Mouse (Mus musculus): ENCODE measurements around the gene B4galt2. TPM values are rescaled to one million over a fixed set of nuclear protein-coding genes. Genes with fewer than 3 reads are reported as not detected.

The B4galt2 gene
- total and polyA plus RNA-seq, 2 experiments from 2014 or later: 5.9 to 33.0 TPM

DNA sequence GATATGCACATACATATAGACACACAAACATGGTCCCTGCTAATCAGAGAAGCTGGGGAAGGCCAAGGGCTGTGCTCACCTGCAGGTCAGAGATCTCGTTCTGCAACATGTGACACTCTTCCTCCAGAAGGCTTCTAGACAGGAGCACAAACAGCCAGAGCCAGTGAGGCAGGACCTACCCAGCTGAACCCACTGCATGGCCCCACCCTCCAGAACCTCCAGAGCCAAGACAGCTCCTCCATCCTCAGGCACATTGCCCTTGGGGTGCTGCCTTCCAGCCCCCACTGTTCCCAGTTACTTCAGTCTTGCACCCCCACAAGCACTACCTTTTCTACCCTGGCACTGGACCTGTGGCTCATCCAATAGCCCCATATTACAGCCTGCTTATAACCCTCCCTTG is 12.8 kb downstream of the B4galt2 start:
- ATAC-seq (ENCODE audit: insufficient read depth, low read depth) (no peak), DNase-seq (ENCODE audit: low spot score) (no peak)
- Histone ChIP-seq H3K27ac (ENCODE audit: low read depth) (no peak overlapping the region), H3K4me1 (ENCODE audit: control insufficient read depth, insufficient read depth) (peaks cover 4% of the 10 kb centered on the region; the same call in 1 of the 2 replicates), H3K27me3 (ENCODE audit: control insufficient read depth, insufficient read depth, low read length) (peaks cover 8% of the 10 kb centered on the region; the same call in 1 of the 2 replicates), H3K9me3 (replicated peaks; ENCODE audit: control insufficient read depth, low read length) (no peaks in the 10 kb centered on the region), H3K9ac (replicated peaks; ENCODE audit: low read depth, low read length) (no peak overlapping the region), H3K4me3 (ENCODE audit: low read depth, low read length) (no peak overlapping the region), H3K36me3 (replicated peaks; ENCODE audit: control insufficient read depth, insufficient read depth, low read length) (no peaks in the 10 kb centered on the region), H3K4me2 (ENCODE audit: low read depth, low read length) (no peak overlapping the region)
- no peak for TF ChIP-seq CTCF (IDR thresholded peaks at IDR 0.05; ENCODE audit: low read depth)
- TF ChIP-seq EP300 (IDR thresholded peaks at IDR 0.05; ENCODE audit: low read depth): no peak
- 48% methylated on average over 1 of the region's 1 CpGs for WGBS

DNA sequence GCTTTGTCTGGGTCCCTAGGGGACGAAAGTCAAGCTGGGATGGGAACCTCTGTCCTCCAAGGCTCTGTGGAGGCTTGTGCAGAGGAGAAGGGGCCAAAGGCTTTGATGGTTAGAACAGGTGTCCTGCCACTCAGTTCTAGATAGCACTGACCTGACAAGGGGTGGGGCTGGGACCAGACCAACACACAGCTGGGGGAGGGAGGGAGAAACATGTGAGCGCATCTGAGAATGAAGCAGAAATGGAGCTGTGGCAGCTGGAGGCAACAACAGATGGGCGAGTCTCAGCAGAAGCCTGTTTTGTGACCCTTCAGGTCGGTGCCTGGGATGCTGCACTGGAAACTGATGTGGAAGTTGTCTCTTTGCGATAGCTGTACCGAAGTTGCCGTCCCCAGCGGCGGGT is 14.0 kb downstream of the B4galt2 start:
- TF ChIP-seq CTCF (IDR thresholded peaks at IDR 0.05; ENCODE audit: low read depth): no peak
- TF ChIP-seq EP300 (IDR thresholded peaks at IDR 0.05; ENCODE audit: low read depth): no peak
- ATAC-seq (ENCODE audit: insufficient read depth, low read depth): no peak
- H3K4me1 ChIP-seq (ENCODE audit: control insufficient read depth, insufficient read depth): peaks cover 4% of the 10 kb centered on the region; the same call in 1 of the 2 replicates
- H3K27ac ChIP-seq (ENCODE audit: low read depth): no peak overlapping the region
- H3K9ac ChIP-seq (replicated peaks; ENCODE audit: low read depth, low read length): no peak overlapping the region
- WGBS: 66% methylated on average over 9 of the region's 9 CpGs
- no peaks in the 10 kb centered on the region for H3K9me3 ChIP-seq (replicated peaks; ENCODE audit: control insufficient read depth, low read length)
- no peak for DNase-seq (ENCODE audit: low spot score)
- no peak overlapping the region for H3K4me2 ChIP-seq (ENCODE audit: low read depth, low read length)
- no peaks in the 10 kb centered on the region for H3K36me3 ChIP-seq (replicated peaks; ENCODE audit: control insufficient read depth, insufficient read depth, low read length)
- H3K4me3 ChIP-seq (ENCODE audit: low read depth, low read length): no peak overlapping the region
- peaks cover 8% of the 10 kb centered on the region; the same call in 1 of the 2 replicates for H3K27me3 ChIP-seq (ENCODE audit: control insufficient read depth, insufficient read depth, low read length)

DNA sequence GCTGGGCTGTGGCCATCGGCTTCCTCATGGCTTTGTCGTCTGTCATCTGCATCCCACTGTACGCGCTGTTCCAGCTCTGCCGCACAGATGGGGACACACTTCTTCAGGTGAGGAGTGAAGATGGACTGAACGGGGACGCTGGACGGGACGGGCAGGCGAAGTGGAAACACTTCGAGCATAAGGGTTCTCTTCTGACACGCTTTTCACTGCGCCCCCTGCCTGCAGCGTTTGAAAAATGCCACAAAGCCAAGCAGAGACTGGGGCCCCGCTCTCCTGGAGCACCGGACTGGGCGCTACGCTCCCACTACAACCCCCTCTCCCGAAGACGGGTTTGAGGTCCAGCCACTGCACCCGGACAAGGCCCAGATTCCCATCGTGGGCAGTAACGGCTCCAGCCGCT is 15.5 kb downstream of the B4galt2 start:
- WGBS: 17% methylated on average over 24 of the region's 24 CpGs
- H3K4me2 ChIP-seq (ENCODE audit: low read depth, low read length): no peak overlapping the region
- no peaks in the 10 kb centered on the region for H3K36me3 ChIP-seq (replicated peaks; ENCODE audit: control insufficient read depth, insufficient read depth, low read length)
- H3K4me1 ChIP-seq (ENCODE audit: control insufficient read depth, insufficient read depth): peaks cover 4% of the 10 kb centered on the region; the same call in 1 of the 2 replicates
- TF ChIP-seq EP300 (IDR thresholded peaks at IDR 0.05; ENCODE audit: low read depth) (no peak), CTCF (IDR thresholded peaks at IDR 0.05; ENCODE audit: low read depth) (peak; percentile 77)
- no peaks in the 10 kb centered on the region for H3K9me3 ChIP-seq (replicated peaks; ENCODE audit: control insufficient read depth, low read length)
- DNase-seq (ENCODE audit: low spot score) (peak; percentile 34), ATAC-seq (ENCODE audit: insufficient read depth, low read depth) (no peak)
- no peak overlapping the region for H3K27ac ChIP-seq (ENCODE audit: low read depth)
- H3K27me3 ChIP-seq (ENCODE audit: control insufficient read depth, insufficient read depth, low read length): peaks cover 8% of the 10 kb centered on the region; the same call in 1 of the 2 replicates
- no peak overlapping the region for H3K4me3 ChIP-seq (ENCODE audit: low read depth, low read length)
- H3K9ac ChIP-seq (replicated peaks; ENCODE audit: low read depth, low read length): no peak overlapping the region

GRCm38 (mm10) chr4:117867000-117867399 is 16.3 kb downstream of the B4galt2 start:
- Histone ChIP-seq H3K4me2 (ENCODE audit: low read depth, low read length) (no peak overlapping the region), H3K9ac (replicated peaks; ENCODE audit: low read depth, low read length) (no peak overlapping the region), H3K4me1 (ENCODE audit: control insufficient read depth, insufficient read depth) (no peaks in the 10 kb centered on the region), H3K9me3 (replicated peaks; ENCODE audit: control insufficient read depth, low read length) (no peaks in the 10 kb centered on the region), H3K27me3 (ENCODE audit: control insufficient read depth, insufficient read depth, low read length) (peaks cover 8% of the 10 kb centered on the region; the same call in 1 of the 2 replicates), H3K27ac (ENCODE audit: low read depth) (no peak overlapping the region), H3K36me3 (replicated peaks; ENCODE audit: control insufficient read depth, insufficient read depth, low read length) (no peaks in the 10 kb centered on the region), H3K4me3 (ENCODE audit: low read depth, low read length) (no peak overlapping the region)
- 72% methylated on average over 6 of the region's 6 CpGs for WGBS
- ATAC-seq (ENCODE audit: insufficient read depth, low read depth): no peak
- DNase-seq (ENCODE audit: low spot score): no peak
- no peak for TF ChIP-seq CTCF (IDR thresholded peaks at IDR 0.05; ENCODE audit: low read depth)
- no peak for TF ChIP-seq EP300 (IDR thresholded peaks at IDR 0.05; ENCODE audit: low read depth)

DNA sequence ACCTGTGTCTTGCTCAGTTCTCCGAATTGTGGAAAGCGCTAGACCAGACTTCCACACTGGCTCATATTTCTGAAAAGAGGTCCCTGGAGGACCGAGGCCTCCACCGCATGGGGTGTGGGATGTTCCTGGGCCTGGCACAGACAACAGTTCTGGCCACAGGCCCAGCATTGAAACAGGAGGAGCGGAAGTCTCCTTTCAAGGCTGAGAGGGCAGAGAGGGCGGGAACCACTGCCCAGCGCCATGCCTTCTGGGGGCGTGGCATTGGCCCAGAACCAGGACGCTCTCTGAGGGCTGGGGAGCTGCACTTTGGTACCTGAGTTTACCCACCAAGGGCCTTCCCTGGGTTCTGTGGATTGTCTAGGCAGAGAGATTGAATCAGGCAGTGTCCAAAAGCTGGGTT is 17.2 kb downstream of the B4galt2 start:
- no peak overlapping the region for H3K9ac ChIP-seq (replicated peaks; ENCODE audit: low read depth, low read length)
- no peak overlapping the region for H3K4me3 ChIP-seq (ENCODE audit: low read depth, low read length)
- no peaks in the 10 kb centered on the region for H3K4me1 ChIP-seq (ENCODE audit: control insufficient read depth, insufficient read depth)
- DNase-seq (ENCODE audit: low spot score): peak; percentile 76
- H3K9me3 ChIP-seq (replicated peaks; ENCODE audit: control insufficient read depth, low read length): no peaks in the 10 kb centered on the region
- no peaks in the 10 kb centered on the region for H3K36me3 ChIP-seq (replicated peaks; ENCODE audit: control insufficient read depth, insufficient read depth, low read length)
- TF ChIP-seq EP300 (IDR thresholded peaks at IDR 0.05; ENCODE audit: low read depth): no peak
- no peak for TF ChIP-seq CTCF (IDR thresholded peaks at IDR 0.05; ENCODE audit: low read depth)
- H3K27me3 ChIP-seq (ENCODE audit: control insufficient read depth, insufficient read depth, low read length): peaks cover 8% of the 10 kb centered on the region; the same call in 1 of the 2 replicates
- peak; percentile 84 for ATAC-seq (ENCODE audit: insufficient read depth, low read depth)
- H3K27ac ChIP-seq (ENCODE audit: low read depth): no peak overlapping the region
- H3K4me2 ChIP-seq (ENCODE audit: low read depth, low read length): no peak overlapping the region
- 25% methylated on average over 9 of the region's 9 CpGs for WGBS

- Histone ChIP-seq H3K4me3 (ENCODE audit: low read depth, low read length) (no peak overlapping the region), H3K36me3 (replicated peaks; ENCODE audit: control insufficient read depth, insufficient read depth, low read length) (no peaks in the 10 kb centered on the region), H3K9me3 (replicated peaks; ENCODE audit: control insufficient read depth, low read length) (no peaks in the 10 kb centered on the region), H3K27ac (ENCODE audit: low read depth) (no peak overlapping the region), H3K27me3 (ENCODE audit: control insufficient read depth, insufficient read depth, low read length) (no peaks in the 10 kb centered on the region), H3K4me1 (ENCODE audit: control insufficient read depth, insufficient read depth) (no peaks in the 10 kb centered on the region), H3K4me2 (ENCODE audit: low read depth, low read length) (no peak overlapping the region), H3K9ac (replicated peaks; ENCODE audit: low read depth, low read length) (no peak overlapping the region)
- no peak for TF ChIP-seq EP300 (IDR thresholded peaks at IDR 0.05; ENCODE audit: low read depth)
- TF ChIP-seq CTCF (IDR thresholded peaks at IDR 0.05; ENCODE audit: low read depth): no peak
- DNase-seq (ENCODE audit: low spot score): no peak
- 49% methylated on average over 4 of the region's 4 CpGs for WGBS
- no peak for ATAC-seq (ENCODE audit: insufficient read depth, low read depth)
Measured at GRCm38 (mm10) chr4:117862823-117863222, 20.5 kb downstream of the B4galt2 start.

Data from heart, postnatal 0 days (tissue).